Mouse (Mus musculus): ENCODE measurements at regions not wholly inside any gene's neighbourhood (a gene's known extent, or its start where the extent isn't known, plus 50 kb on each side); places are given as distances from the start of the nearest gene placed in this dataset.

GRCm38 (mm10) chr13:99780751-99781460 lies 120.0 kb downstream of the Cartpt start:
- DNase-seq: no peak

GRCm38 (mm10) chr13:99778747-99779146 lies 122.1 kb downstream of the Cartpt start:
- DNase-seq: no peak

GRCm38 (mm10) chr13:99777736-99778135 lies 123.2 kb downstream of the Cartpt start:
- DNase-seq: no peak

- peak in 1 of 2 experiments; percentile 12 for DNase-seq
These were observed 134.9 kb downstream of the Cartpt start for GRCm38 (mm10) chr13:99765965-99766364.

- peak in 1 of 2 experiments; percentile 36 for DNase-seq
These were observed 136.1 kb downstream of the Cartpt start for GRCm38 (mm10) chr13:99764764-99765163.

- DNase-seq: peak in 1 of 2 experiments; percentile 15
These were observed 136.7 kb downstream of the Cartpt start for GRCm38 (mm10) chr13:99764097-99764714.

GRCm38 (mm10) chr13:99761843-99762242 lies 139.0 kb downstream of the Cartpt start:
- DNase-seq: no peak

- no peak for DNase-seq
These were observed 139.5 kb downstream of the Cartpt start for GRCm38 (mm10) chr13:99761423-99761822.

- DNase-seq: no peak
These were observed 140.2 kb downstream of the Cartpt start for GRCm38 (mm10) chr13:99760646-99761045.

- no peak for DNase-seq
These were observed 141.4 kb downstream of the Cartpt start for GRCm38 (mm10) chr13:99759256-99760044.

- DNase-seq: no peak
These were observed 146.2 kb downstream of the Cartpt start for GRCm38 (mm10) chr13:99754701-99755100.

GRCm38 (mm10) chr13:99754251-99754652 lies 146.6 kb downstream of the Cartpt start:
- DNase-seq: no peak

GRCm38 (mm10) chr13:99753526-99753925 lies 147.4 kb downstream of the Cartpt start:
- no peak for DNase-seq

GRCm38 (mm10) chr13:99750729-99751128 lies 150.2 kb downstream of the Cartpt start:
- no peak for DNase-seq

- no peak for DNase-seq
These were observed 151.5 kb downstream of the Cartpt start for GRCm38 (mm10) chr13:99749342-99749741.

- peak in 1 of 2 experiments; percentile 54 for DNase-seq
These were observed 152.8 kb downstream of the Cartpt start for GRCm38 (mm10) chr13:99748128-99748527.

GRCm38 (mm10) chr13:99745526-99745925 lies 155.4 kb downstream of the Cartpt start:
- DNase-seq: peak in 1 of 2 experiments; percentile 16

- no peak for DNase-seq
These were observed 156.1 kb downstream of the Cartpt start for GRCm38 (mm10) chr13:99744790-99745120.

- no peak for DNase-seq
These were observed 156.7 kb downstream of the Cartpt start for GRCm38 (mm10) chr13:99743952-99744789.

GRCm38 (mm10) chr13:99742507-99742906 lies 158.4 kb downstream of the Cartpt start:
- DNase-seq: no peak

GRCm38 (mm10) chr13:99741981-99742380 lies 158.9 kb downstream of the Cartpt start:
- DNase-seq: no peak

- no peak for DNase-seq
These were observed 161.5 kb downstream of the Cartpt start for GRCm38 (mm10) chr13:99739420-99739819.

GRCm38 (mm10) chr13:99737271-99737670 lies 163.6 kb downstream of the Cartpt start:
- no peak for DNase-seq
